Mouse (Mus musculus) cerebellum, adult (tissue): ENCODE results near the gene Grcc10.

Experiments used
- ATAC-seq: cut with Nextera tagmentation; 2 replicates; pipeline ENCODE4 v1.9.2; 2017; ENCODE audit warnings: mild to moderate bottlenecking, moderate library complexity, mixed read lengths; ENCODE audit not compliant: insufficient number of reproducible peaks, low FRiP score, low TSS enrichment

Gene Grcc10

GRCm38 (mm10) chr6:124757909-124758848 is 17.0 kb upstream of the Grcc10 start:
- peak; percentile 49; the same call in 1 of the 2 replicates for ATAC-seq

- no peak for ATAC-seq
Observed at GRCm38 (mm10) chr6:124757351-124757880, 16.2 kb upstream of the Grcc10 start.

GRCm38 (mm10) chr6:124756652-124757350 is 15.6 kb upstream of the Grcc10 start:
- peak; percentile 37 for ATAC-seq

- ATAC-seq = peak; percentile 17; the same call in 1 of the 2 replicates
Observed at GRCm38 (mm10) chr6:124755831-124756595, 14.8 kb upstream of the Grcc10 start, which contains the start of the genes Gm45234 and Atn1. Gene Gm45234, minus strand, starts transcription at chr6:124756021. Gene Atn1, minus strand, starts transcription at chr6:124756524.

- no peak for ATAC-seq
Observed at GRCm38 (mm10) chr6:124755306-124755705, 14.1 kb upstream of the Grcc10 start.

GRCm38 (mm10) chr6:124753861-124754260 is 12.7 kb upstream of the Grcc10 start:
- no peak for ATAC-seq

GRCm38 (mm10) chr6:124750405-124750804 is 9.2 kb upstream of the Grcc10 start:
- ATAC-seq = no peak

- ATAC-seq = no peak
Observed at GRCm38 (mm10) chr6:124746654-124747632, 5.8 kb upstream of the Grcc10 start.

- no peak for ATAC-seq
Observed at GRCm38 (mm10) chr6:124746296-124746605, 5.1 kb upstream of the Grcc10 start.

GRCm38 (mm10) chr6:124745490-124746295 is 4.5 kb upstream of the Grcc10 start:
- ATAC-seq = peak; percentile 60

- ATAC-seq = peak; percentile 5
Observed at GRCm38 (mm10) chr6:124744755-124745321, 3.7 kb upstream of the Grcc10 start.

- no peak for ATAC-seq
Observed at GRCm38 (mm10) chr6:124743647-124744046, 2.5 kb upstream of the Grcc10 start.

GRCm38 (mm10) chr6:124742839-124743514 is 1.8 kb upstream of the Grcc10 start:
- ATAC-seq = no peak

- ATAC-seq = no peak
Observed at GRCm38 (mm10) chr6:124741842-124742241, 668 bp upstream of the Grcc10 start.

- peak; percentile 18; the same call in 1 of the 2 replicates for ATAC-seq
Observed at GRCm38 (mm10) chr6:124740211-124740887, 825 bp downstream of the Grcc10 start.

GRCm38 (mm10) chr6:124739231-124739796 is 1.9 kb downstream of the Grcc10 start:
- no peak for ATAC-seq
